Mouse (Mus musculus) cerebellum, adult 2 months (tissue): ENCODE data around the gene Cep350.

Experiments used
- CTCF ChIP-seq: fragments of 200-500 bp; IDR thresholded peaks from 2 replicates; pipeline ENCODE4 v1.5.1; 2011; ENCODE audit warnings: low read depth, mild to moderate bottlenecking, control low read depth, low read length, moderate library complexity, borderline replicate concordance; ENCODE audit not compliant: insufficient read depth
- POLR2A ChIP-seq: fragments of 200-500 bp; IDR thresholded peaks from 2 replicates; pipeline ENCODE4 v1.6.1; 2011; ENCODE audit warnings: low read length, control low read depth, borderline replicate concordance; ENCODE audit not compliant: insufficient read depth

DNA sequence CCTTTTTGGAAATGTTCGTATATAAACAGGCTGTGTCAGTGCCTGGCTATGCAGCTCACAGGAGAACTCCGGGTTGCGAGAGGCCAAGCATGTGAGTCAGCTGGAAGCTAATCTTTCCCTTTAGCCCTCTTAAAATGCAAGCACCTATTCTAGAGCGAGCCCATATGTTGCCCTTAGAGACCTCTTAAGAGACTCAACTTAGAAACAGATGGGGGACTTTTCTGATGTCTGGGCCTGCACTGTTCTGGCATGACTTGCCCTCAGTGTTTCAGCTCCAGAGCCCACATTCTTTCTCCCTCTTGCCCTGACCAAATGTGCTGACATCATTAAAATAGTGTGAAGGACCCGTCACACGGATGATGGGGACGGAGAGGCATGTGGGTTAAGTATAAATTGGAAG, 162.4 kb downstream of the Cep350 start:
- no peak for TF ChIP-seq POLR2A
- TF ChIP-seq CTCF: no peak
